Mouse (Mus musculus) ES-Bruce4 (cell line): ENCODE data around the gene Scgb2a2. TPM values are rescaled to one million over a fixed set of nuclear protein-coding genes. Genes with fewer than 3 reads are reported as not detected.
"Not testable (repeated sequence)": the region's sequence is repeated elsewhere in the genome, so short reads cannot be mapped to it uniquely, and the experiment has no call there.

Experiments used
- H3K27ac ChIP-seq: 2 replicates; pipeline ENCODE4 v1.5.1; 2012; ENCODE audit warnings: low read length, inconsistent platforms; ENCODE audit not compliant: insufficient read depth
- H3K27me3 ChIP-seq: 2 replicates; pipeline ENCODE4 v1.6.1; 2012; ENCODE audit warnings: mild to moderate bottlenecking, low read length, inconsistent platforms; ENCODE audit not compliant: control insufficient read depth, poor library complexity, insufficient read depth, severe bottlenecking
- H3K36me3 ChIP-seq: 2 replicates; pipeline ENCODE4 v1.6.1; 2012; ENCODE audit warnings: inconsistent platforms, mild to moderate bottlenecking, low read length, moderate library complexity; ENCODE audit not compliant: control insufficient read depth, poor library complexity, insufficient read depth, severe bottlenecking
- H3K4me1 ChIP-seq: one replicate; pipeline ENCODE4 v1.8.1; 2011; ENCODE audit warnings: low read length; ENCODE audit not compliant: control insufficient read depth, insufficient read depth
- H3K4me3 ChIP-seq: 2 replicates; pipeline ENCODE4 v1.5.1; 2011; ENCODE audit warnings: low read depth, mild to moderate bottlenecking, low read length
- H3K9ac ChIP-seq: 2 replicates; pipeline ENCODE4 v1.6.1; 2012; ENCODE audit warnings: low read depth, mild to moderate bottlenecking, inconsistent platforms; ENCODE audit not compliant: poor library complexity, severe bottlenecking
- H3K9me3 ChIP-seq: replicated peaks from 2 replicates; pipeline ENCODE4 v1.6.1; 2012; ENCODE audit warnings: mild to moderate bottlenecking, low read length, inconsistent platforms; ENCODE audit not compliant: control insufficient read depth, poor library complexity, insufficient read depth, severe bottlenecking
- CTCF ChIP-seq: IDR thresholded peaks from one replicate; pipeline ENCODE4 v1.8.1; 2011; ENCODE audit warnings: low read depth, low read length
- EP300 ChIP-seq: IDR thresholded peaks from 2 replicates; pipeline ENCODE4 v1.6.1; 2011; ENCODE audit warnings: low read depth, low read length; ENCODE audit not compliant: insufficient read depth
- POLR2A ChIP-seq: IDR thresholded peaks from one replicate; pipeline ENCODE4 v1.8.1; 2011; ENCODE audit warnings: low read length; ENCODE audit not compliant: insufficient read depth
- polyA plus RNA-seq: library from polyadenylated mRNA; stranded (reverse); fragments of >200 nt; gene quantifications from 2 replicates; pipeline ENCODE4 v1.2.4, GENCODE M21; 2011; ENCODE audit warnings: low read depth; ENCODE audit not compliant: missing spikeins, insufficient read depth, insufficient read length

Gene Scgb2a2
- polyA plus RNA-seq, 1 experiment: not detected

DNA sequence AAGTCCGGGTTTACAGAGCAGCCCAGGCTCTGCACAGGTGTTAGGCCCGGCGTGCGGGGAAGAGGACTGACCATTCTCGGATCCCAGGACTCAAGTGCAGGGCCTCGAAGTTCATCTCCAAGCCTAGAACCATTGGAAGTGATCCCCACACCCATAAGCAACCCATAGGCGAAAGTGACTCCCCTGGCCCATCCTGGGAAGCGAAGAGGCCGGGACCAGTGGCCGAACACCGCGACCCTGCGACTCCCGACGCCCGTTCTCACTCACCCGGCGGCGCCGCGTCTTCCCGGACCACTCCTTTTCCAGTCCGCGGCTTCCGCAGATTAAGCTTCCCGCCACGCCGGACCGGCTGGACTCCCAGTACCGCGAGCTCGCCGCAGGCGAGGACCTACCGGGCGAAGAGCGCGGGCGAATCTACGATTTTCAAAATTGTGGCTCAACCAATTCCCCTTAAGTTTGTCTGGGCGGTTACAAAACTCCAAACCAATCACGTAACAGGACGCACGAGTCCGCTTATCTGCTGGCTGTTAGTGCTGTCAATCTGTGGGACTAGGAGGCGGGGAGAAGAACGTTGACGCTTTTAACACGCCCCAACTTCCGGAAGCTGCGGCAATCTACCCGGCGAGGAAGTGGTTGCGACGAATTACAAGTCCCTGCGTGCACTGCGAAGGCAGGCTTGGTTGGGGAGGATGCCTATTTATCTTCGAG lies 51.9 kb downstream of the Scgb2a2 start, which contains the start of gene Incenp:
Incenp (minus strand) TSS at position 480 of the 708 bp plus-strand sequence.
- Histone ChIP-seq H3K9ac (peak within 1 kb of the TSS; percentile 92), H3K36me3 (peaks cover 20% of the 10 kb centered on the region), H3K9me3 (no peaks in the 10 kb centered on the region), H3K27me3 (no peaks in the 10 kb centered on the region), H3K4me3 (peak within 1 kb of the TSS; percentile 91), H3K4me1 (peaks cover 2% of the 10 kb centered on the region), H3K27ac (peak within 1 kb of the TSS; percentile 53)
- TF ChIP-seq EP300 (peak; percentile 40; the same call in 1 of the 2 replicates), POLR2A (peak; percentile 62), CTCF (no peak)

DNA sequence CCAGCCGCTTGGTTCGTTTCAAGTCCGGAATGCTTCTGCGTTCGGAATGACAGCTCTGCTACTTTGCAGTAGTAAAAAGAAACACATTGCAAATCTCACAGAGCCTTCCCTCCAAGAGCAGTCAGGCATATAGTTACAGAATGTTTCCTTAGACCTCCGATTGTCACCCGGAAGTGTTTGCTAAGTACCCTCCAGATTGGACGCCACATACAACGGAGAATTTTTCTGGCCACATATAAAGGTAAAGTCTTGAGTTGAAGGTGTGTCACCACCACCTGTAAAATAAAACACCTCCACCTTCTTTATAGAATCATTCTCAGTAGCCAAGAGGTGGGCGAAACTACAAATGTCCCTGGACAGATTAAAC lies 52.4 kb downstream of the Scgb2a2 start:
- no peaks in the 10 kb centered on the region; the same call in 1 of the 2 replicates for H3K27me3 ChIP-seq
- H3K4me1 ChIP-seq: peaks cover 2% of the 10 kb centered on the region
- H3K4me3 ChIP-seq: peak overlapping the region; percentile 82
- H3K9me3 ChIP-seq: no peaks in the 10 kb centered on the region
- peak overlapping the region; percentile 53 for H3K27ac ChIP-seq
- H3K9ac ChIP-seq: peak overlapping the region; percentile 69
- H3K36me3 ChIP-seq: peaks cover 15% of the 10 kb centered on the region
- TF ChIP-seq POLR2A: no peak
- no peak for TF ChIP-seq EP300
- no peak for TF ChIP-seq CTCF

DNA sequence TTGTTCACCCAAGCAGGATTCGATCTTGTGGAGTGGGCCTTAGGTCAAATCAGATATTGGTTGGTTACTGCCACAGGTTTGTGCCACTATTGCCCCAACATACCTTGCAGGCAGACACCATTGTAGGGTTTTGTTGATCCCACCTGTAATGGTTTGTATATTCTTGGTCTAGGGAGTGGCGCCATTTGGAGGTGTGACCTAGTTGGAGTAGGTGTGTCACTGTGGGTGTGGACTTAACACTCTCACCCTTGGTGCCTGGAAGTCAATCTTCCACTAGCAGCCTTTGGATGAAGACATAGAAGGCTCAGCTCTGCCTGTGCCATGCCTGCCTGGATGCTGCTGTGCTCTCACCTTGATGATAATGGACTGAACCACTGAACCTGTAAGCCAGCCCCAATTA lies 53.3 kb downstream of the Scgb2a2 start:
- not testable (repeated sequence) for H3K4me3 ChIP-seq, H3K27me3 ChIP-seq, H3K9me3 ChIP-seq, H3K9ac ChIP-seq, H3K27ac ChIP-seq, H3K4me1 ChIP-seq, H3K36me3 ChIP-seq

Other genes starting within 250 kb of the Scgb2a2 start
- 157 and 167 TPM in 2 replicates for gene Incenp, start 52.0 kb downstream of the Scgb2a2 start, polyA plus RNA-seq
- gene Fth1, start 133.0 kb downstream of the Scgb2a2 start, polyA plus RNA-seq: 606 and 634 TPM in 2 replicates
- gene Best1, start 154.1 kb downstream of the Scgb2a2 start, polyA plus RNA-seq: 1.4 and 3.1 TPM in 2 replicates
- gene Rab3il1, start 154.1 kb downstream of the Scgb2a2 start, polyA plus RNA-seq: 3.2 and 4.1 TPM in 2 replicates
- 0.81 and 3.1 TPM in 2 replicates for gene Fads3, start 194.0 kb downstream of the Scgb2a2 start, polyA plus RNA-seq